Mouse (Mus musculus) heart, postnatal 0 days (tissue): ENCODE measurements at regions not wholly inside any gene's neighbourhood (a gene's known extent, or its start where the extent isn't known, plus 50 kb on each side); places are given as distances from the start of the nearest gene placed in this dataset.

ENCODE experiments used
- CTCF ChIP-seq: IDR thresholded peaks from 2 replicates; pipeline ENCODE4 v1.5.1; 2016; ENCODE audit warnings: antibody characterized with exemption, control low read depth, low read depth
- EP300 ChIP-seq: IDR thresholded peaks from 2 replicates; pipeline ENCODE4 v1.6.1; 2016; ENCODE audit warnings: antibody characterized with exemption, low read depth

DNA sequence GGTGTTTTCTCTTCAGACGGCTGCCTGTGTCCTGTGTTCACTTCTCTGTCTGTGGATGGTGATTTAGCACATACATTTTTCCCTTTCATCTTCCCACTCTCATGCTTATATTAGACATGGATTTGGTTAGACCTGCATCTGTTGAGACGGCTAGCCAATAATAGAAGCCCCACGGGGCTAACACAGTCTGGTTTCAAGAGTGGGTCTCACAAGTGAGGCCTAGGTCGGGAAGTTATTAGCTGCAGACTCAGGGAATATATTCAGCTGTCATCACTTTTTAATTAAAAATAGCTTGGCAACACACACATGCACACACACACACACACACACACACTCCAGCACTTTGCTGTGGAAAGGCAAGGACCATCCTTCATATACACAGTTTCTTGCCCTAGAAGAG is 287.7 kb upstream of the Ubash3b start:
- TF ChIP-seq CTCF (no peak), EP300 (no peak)
